Mouse (Mus musculus) forebrain, embryonic 11.5 days (tissue): Measurements from ENCODE around the gene Rtn4ip1. TPM values are rescaled to one million over a fixed set of nuclear protein-coding genes. Genes with fewer than 3 reads are reported as not detected.
"Not testable (repeated sequence)": the region's sequence is repeated elsewhere in the genome, so short reads cannot be mapped to it uniquely, and the experiment has no call there.

Experiments used
- ATAC-seq: fragments of 200-750 bp; cut with Nextera tagmentation; replicated peaks from 2 replicates; pipeline ENCODE4 v1.8.0; 2017; ENCODE audit warnings: moderate TSS enrichment; ENCODE audit not compliant: low FRiP score
- DNase-seq: peaks from one replicate; pipeline ENCODE4 v3.0.0-alpha.2; 2017; ENCODE audit warnings: low spot score
- H3K27ac ChIP-seq: fragments of 300-500 bp; sonication (generic); 2 replicates; pipeline ENCODE4 v1.5.1; 2014; ENCODE audit warnings: low read depth, low read length
- H3K27me3 ChIP-seq: fragments of 300-500 bp; sonication (generic); 2 replicates; pipeline ENCODE4 v1.6.1; 2014; ENCODE audit warnings: mild to moderate bottlenecking, low read length, mixed read lengths; ENCODE audit not compliant: control insufficient read depth, insufficient read depth
- H3K36me3 ChIP-seq: fragments of 300-500 bp; sonication (generic); 2 replicates; pipeline ENCODE4 v1.6.1; 2014; ENCODE audit warnings: mild to moderate bottlenecking, low read length, moderate library complexity, mixed read lengths; ENCODE audit not compliant: control insufficient read depth, insufficient read depth
- H3K4me1 ChIP-seq: fragments of 300-500 bp; sonication (generic); replicated peaks from 2 replicates; pipeline ENCODE4 v1.6.1; 2014; ENCODE audit warnings: low read length, mixed read lengths; ENCODE audit not compliant: control insufficient read depth, insufficient read depth
- H3K4me2 ChIP-seq: fragments of 300-500 bp; sonication (generic); 2 replicates; pipeline ENCODE4 v1.6.1; 2014; ENCODE audit warnings: low read depth, mild to moderate bottlenecking, low read length, moderate library complexity, mixed read lengths; ENCODE audit not compliant: severe bottlenecking
- H3K4me3 ChIP-seq: fragments of 300-500 bp; sonication (generic); 2 replicates; pipeline ENCODE4 v1.5.1; 2014; ENCODE audit warnings: low read depth, low read length
- H3K9ac ChIP-seq: fragments of 300-500 bp; sonication (generic); 2 replicates; pipeline ENCODE4 v1.6.1; 2014; ENCODE audit warnings: low read length
- H3K9me3 ChIP-seq: fragments of 300-500 bp; sonication (generic); 2 replicates; pipeline ENCODE4 v1.6.1; 2016; ENCODE audit warnings: low read length, mixed read lengths; ENCODE audit not compliant: control insufficient read depth
- WGBS: fragments of 180-500 bp; shearing (Covaris S2); extraction: QIAGEN DNeasy Blood & Tissue Kit; methylation state at CpG from one replicate; pipeline ENCODE4 v1.1.7; 2014; 5-methylcytosine and 5-hydroxymethylcytosine counted together
- polyA plus RNA-seq: library from polyadenylated mRNA; unstranded; fragments of >200 nt; fragmentation: Nextera tagmentation; extraction: Ambion mirVana; gene quantifications from 2 replicates; pipeline ENCODE4 v1.2.1, GENCODE M21; 2014

Rtn4ip1 gene
- polyA plus RNA-seq, 1 experiment from 2014 or later = 20.7 TPM

DNA sequence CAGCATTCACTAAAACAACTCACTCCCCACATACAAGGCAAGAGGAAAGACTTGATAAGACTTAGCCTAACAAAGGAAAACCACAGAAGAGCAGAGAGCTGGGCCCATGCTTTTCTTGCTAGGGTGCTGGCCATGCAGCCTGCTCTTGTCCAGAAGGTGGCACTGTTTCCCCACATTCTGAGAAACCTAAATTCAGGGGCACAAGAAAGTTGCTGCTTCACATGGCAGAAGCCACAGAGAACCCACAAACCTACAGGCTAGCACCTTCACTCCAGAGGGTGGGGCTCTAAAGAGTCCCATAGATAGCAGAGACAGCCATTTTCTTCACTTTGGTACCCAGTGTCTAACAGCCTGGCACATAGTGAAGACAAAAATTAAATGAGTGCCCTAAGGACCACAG, 52.3 kb downstream of the Rtn4ip1 start:
- Histone ChIP-seq H3K4me1 (no peaks in the 10 kb centered on the region), H3K9ac (no peak overlapping the region), H3K4me3 (no peak overlapping the region), H3K27ac (no peak overlapping the region), H3K27me3 (no peaks in the 10 kb centered on the region), H3K9me3 (no peaks in the 10 kb centered on the region), H3K4me2 (no peak overlapping the region), H3K36me3 (no peaks in the 10 kb centered on the region)
- ATAC-seq (peak; percentile 49; the same call in 1 of the 2 replicates), DNase-seq (peak; percentile 82)

DNA sequence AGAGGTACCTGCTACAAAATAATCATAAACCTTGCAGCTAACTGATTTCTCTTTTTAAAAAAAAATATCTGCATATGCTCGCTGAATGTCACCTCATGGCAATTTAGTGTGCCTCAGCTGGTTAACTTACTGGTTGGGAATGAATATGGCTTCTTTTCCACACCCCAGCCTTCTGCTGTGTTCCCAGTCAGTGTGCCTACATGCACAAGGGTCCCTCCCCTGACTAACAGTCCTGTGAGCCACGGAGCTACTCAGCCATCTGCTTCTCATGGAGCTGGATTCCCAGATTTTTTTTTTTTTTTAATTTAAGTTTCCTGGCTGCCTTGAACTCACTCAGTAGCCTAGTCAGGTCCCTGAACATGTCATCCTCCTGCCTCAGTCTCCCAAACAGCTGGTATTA, 63.3 kb downstream of the Rtn4ip1 start:
- Histone ChIP-seq H3K36me3 (no peaks in the 10 kb centered on the region), H3K4me1 (no peaks in the 10 kb centered on the region), H3K4me2 (no peak overlapping the region), H3K4me3 (no peak overlapping the region), H3K9ac (no peak overlapping the region), H3K27me3 (no peaks in the 10 kb centered on the region), H3K9me3 (no peaks in the 10 kb centered on the region), H3K27ac (no peak overlapping the region)
- WGBS = 72% methylated on average over 2 of the region's 2 CpGs
- ATAC-seq (no peak), DNase-seq (no peak)

DNA sequence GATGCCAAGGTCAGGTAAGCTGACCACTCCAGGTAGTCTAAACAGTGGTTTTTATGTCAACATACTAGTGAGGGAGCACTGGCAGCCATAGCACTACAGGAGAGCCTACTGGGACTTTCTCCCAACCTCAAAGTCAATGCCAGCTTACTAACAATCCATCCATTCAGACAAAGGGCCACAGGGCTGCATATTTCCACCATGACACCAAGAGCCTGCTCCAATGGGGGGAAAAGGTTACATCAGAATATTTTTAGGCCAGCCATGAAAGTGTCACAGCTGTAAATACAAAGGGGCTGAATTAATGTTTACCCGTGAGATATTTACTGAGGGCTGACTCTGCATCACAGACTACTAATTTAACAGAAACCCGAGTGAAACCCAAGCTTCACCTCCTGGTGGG, 71.6 kb downstream of the Rtn4ip1 start:
- no peak for ATAC-seq
- H3K27ac ChIP-seq = no peak overlapping the region
- H3K4me2 ChIP-seq = no peak overlapping the region
- H3K9me3 ChIP-seq = no peaks in the 10 kb centered on the region
- no peak overlapping the region for H3K9ac ChIP-seq
- H3K36me3 ChIP-seq = no peaks in the 10 kb centered on the region
- no peak overlapping the region for H3K4me3 ChIP-seq
- H3K27me3 ChIP-seq = no peaks in the 10 kb centered on the region
- 61% methylated on average over 2 of the region's 2 CpGs for WGBS
- H3K4me1 ChIP-seq = no peaks in the 10 kb centered on the region
- no peak for DNase-seq

DNA sequence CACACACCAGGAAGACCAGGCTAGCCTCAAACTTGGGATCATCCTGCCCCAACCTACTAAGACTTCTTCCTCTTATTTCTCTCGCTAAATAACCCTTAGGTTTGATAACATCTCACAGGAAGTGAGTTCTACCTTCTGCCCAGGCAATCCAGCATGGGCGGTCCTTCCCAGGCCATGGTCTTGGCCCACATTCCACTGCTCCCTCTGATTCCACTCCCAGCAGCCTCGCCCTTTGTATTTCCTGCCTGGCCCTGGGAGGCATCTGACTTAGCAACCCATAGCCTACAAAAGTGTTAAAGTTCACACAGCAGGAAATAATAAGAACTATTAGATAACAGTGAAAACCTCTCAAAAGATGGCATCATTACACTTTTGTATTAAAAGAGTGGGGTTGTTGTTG, 75.7 kb downstream of the Rtn4ip1 start:
- 78% methylated on average over 3 of the region's 3 CpGs for WGBS
- no peak overlapping the region for H3K27ac ChIP-seq

DNA sequence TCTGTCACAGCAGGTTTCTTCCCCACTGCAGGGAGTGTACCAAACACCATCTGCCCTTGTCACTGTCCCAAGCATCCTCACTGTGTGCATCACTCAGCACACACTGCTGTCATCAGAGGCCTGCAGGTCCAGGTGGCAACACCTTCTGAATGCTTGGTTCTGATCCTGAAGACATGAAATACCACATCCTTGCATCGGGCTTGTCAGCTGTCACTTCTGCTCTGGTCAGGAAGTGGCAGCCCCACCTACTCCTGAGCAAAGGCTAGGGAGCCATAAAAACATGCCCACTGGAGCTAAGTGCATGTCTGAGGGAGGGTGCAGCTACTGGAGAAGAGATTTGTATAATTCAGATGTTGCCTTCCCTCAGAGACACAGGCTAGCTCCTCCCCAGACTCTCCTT, 78.5 kb downstream of the Rtn4ip1 start:
- 92% methylated on average over 1 of the region's 1 CpGs for WGBS
- DNase-seq (no peak), ATAC-seq (no peak)
- Histone ChIP-seq H3K36me3 (no peaks in the 10 kb centered on the region), H3K9me3 (no peaks in the 10 kb centered on the region), H3K4me2 (no peak overlapping the region), H3K4me3 (no peak overlapping the region), H3K4me1 (no peaks in the 10 kb centered on the region), H3K27ac (no peak overlapping the region), H3K27me3 (no peaks in the 10 kb centered on the region), H3K9ac (no peak overlapping the region)

More for the DNA sequence above, 75.7 kb downstream of the Rtn4ip1 start:
- Histone ChIP-seq H3K4me2 (no peak overlapping the region), H3K36me3 (no peaks in the 10 kb centered on the region), H3K4me1 (no peaks in the 10 kb centered on the region), H3K9me3 (no peaks in the 10 kb centered on the region), H3K9ac (no peak overlapping the region), H3K27me3 (no peaks in the 10 kb centered on the region), H3K4me3 (no peak overlapping the region)
- no peak for ATAC-seq
- DNase-seq = no peak

DNA sequence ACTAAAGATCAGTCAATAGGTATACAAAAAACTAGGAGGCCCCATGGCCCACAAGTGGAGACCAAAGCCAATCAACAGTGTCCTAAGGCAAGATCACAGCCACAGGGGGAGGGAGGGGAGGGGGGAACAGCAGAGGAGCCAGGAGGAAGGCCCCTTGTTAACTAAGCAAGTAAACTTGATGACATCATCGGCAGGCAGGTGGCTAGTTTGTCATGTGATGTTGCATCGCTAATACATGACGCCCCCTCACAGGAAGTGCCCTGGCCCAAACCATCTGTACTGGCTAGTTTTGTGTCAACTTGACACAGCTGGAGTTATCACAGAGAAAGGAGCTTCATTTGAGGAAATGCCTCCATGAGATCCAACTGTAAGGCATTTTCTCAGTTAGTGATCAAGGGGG, 79.1 kb downstream of the Rtn4ip1 start:
- not testable (repeated sequence) for H3K4me1 ChIP-seq, H3K27ac ChIP-seq, H3K36me3 ChIP-seq, H3K27me3 ChIP-seq, H3K4me2 ChIP-seq, ATAC-seq, H3K4me3 ChIP-seq, H3K9me3 ChIP-seq, H3K9ac ChIP-seq, DNase-seq
- WGBS = 88% methylated on average over 3 of the region's 3 CpGs

DNA sequence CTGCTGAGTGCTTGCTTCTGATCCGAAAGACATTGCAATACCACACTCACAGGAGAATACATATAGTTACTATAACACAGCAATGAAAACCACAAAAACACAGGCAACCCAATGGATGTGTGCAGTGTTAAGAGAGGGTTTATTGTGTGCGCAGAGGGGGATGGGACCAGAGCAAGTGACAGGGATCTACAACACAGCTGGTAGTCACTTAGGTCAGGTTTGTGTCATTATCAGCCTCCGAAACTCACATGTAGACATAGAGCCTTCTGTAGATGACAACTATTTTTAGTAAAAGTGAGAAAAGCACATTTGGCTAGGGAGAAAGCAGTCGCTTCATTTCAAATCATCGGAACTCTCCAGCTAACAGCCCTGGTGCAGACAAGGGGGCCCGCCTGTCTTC, 80.9 kb downstream of the Rtn4ip1 start:
- ATAC-seq (no peak), DNase-seq (no peak)
- Histone ChIP-seq H3K9ac (no peak overlapping the region), H3K4me3 (no peak overlapping the region), H3K9me3 (no peaks in the 10 kb centered on the region), H3K36me3 (no peaks in the 10 kb centered on the region), H3K4me2 (no peak overlapping the region), H3K27ac (no peak overlapping the region), H3K4me1 (no peaks in the 10 kb centered on the region), H3K27me3 (no peaks in the 10 kb centered on the region)
- WGBS = 94% methylated on average over 6 of the region's 6 CpGs

DNA sequence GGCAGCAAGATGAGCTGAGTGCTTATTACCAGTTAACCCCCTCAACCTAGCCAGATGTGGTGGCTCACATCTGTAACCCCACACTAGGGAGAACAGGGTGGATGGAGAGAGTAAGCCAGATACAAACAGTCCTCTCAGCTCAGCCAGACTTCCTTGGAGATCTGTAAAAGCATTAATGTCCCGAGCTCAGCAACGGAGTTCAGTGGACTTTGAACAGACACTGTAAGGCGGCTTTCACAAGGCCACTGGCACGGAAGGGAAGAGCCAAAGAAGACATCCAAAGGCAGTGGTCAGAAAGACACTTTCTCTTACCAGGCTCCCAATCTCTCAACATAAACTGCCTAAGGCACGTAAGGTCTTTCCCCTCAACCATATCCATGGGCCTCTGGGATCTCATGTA, 81.6 kb downstream of the Rtn4ip1 start:
- no peak overlapping the region for H3K4me2 ChIP-seq
- no peak overlapping the region for H3K4me3 ChIP-seq
- no peak overlapping the region for H3K9ac ChIP-seq
- H3K9me3 ChIP-seq = no peaks in the 10 kb centered on the region
- H3K27ac ChIP-seq = no peak overlapping the region
- DNase-seq = no peak
- no peaks in the 10 kb centered on the region for H3K4me1 ChIP-seq
- WGBS = 93% methylated on average over 5 of the region's 5 CpGs
- no peaks in the 10 kb centered on the region for H3K36me3 ChIP-seq
- no peaks in the 10 kb centered on the region for H3K27me3 ChIP-seq
- no peak for ATAC-seq

DNA sequence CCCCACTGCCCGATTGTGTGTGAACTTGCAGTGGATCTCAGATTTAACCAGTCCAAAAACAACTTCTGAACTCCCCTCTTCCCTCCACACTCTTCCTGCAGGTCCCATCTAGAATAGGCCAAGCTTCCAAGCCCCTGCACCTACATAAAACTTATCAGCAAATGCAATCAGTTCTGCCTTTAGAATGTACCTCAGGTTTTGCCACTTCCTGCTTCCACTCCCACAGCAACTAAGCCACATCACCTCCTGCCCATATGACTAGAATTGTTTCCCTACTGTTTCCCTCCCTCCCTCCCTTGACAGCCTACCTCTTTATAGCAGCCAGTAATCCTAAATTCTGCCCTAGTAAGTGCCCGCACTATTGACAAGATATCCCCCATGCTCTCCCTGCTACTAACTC, 82.3 kb downstream of the Rtn4ip1 start:
- WGBS = 85% methylated on average over 2 of the region's 2 CpGs
- Histone ChIP-seq H3K4me3 (no peak overlapping the region), H3K4me1 (no peaks in the 10 kb centered on the region), H3K27ac (no peak overlapping the region), H3K9me3 (no peaks in the 10 kb centered on the region), H3K27me3 (no peaks in the 10 kb centered on the region), H3K4me2 (no peak overlapping the region), H3K9ac (no peak overlapping the region), H3K36me3 (no peaks in the 10 kb centered on the region)
- DNase-seq (no peak), ATAC-seq (no peak)
